Mouse (Mus musculus) mouse embryonic stem cell (cell line): ENCODE data around the gene Dennd2c.
"Not testable (repeated sequence)": the region's sequence is repeated elsewhere in the genome, so short reads cannot be mapped to it uniquely, and the experiment has no call there.

ENCODE experiments used
- in situ Hi-C, 2 experiments: fragments of 300-500 bp; cut with MboI; formaldehyde crosslinking; loops; 1 replicate in 1 of 2; 3 replicates in 1 of 2; pipeline ENCODE4 v1.14.3; 2019 to 2020; ENCODE audit warnings: low sequenced_read_pairs in 2 of 2, low pct_unique_long_range_greater_than_20kb in 1 of 2, mixed read lengths in 1 of 2; ENCODE audit not compliant: unreplicated experiment in 1 of 2

The Dennd2c gene

GRCm38 (mm10) chr3:103196320-103196823 lies 94.0 kb downstream of the Dennd2c start:
- in situ Hi-C loops = no loop called here

GRCm38 (mm10) chr3:103199386-103199785 lies 97.0 kb downstream of the Dennd2c start:
- in situ Hi-C loops = no loop called here

- in situ Hi-C loops = not testable (repeated sequence)
Measured at GRCm38 (mm10) chr3:103201105-103201504, 98.7 kb downstream of the Dennd2c start.

GRCm38 (mm10) chr3:103203554-103203953 lies 101.2 kb downstream of the Dennd2c start:
- in situ Hi-C loops = no loop called here

- in situ Hi-C loops = no loop called here
Measured at GRCm38 (mm10) chr3:103204445-103204844, 102.0 kb downstream of the Dennd2c start.

GRCm38 (mm10) chr3:103206393-103206792 lies 104.0 kb downstream of the Dennd2c start:
- in situ Hi-C loops = no loop called here

- in situ Hi-C loops = no loop called here
Measured at GRCm38 (mm10) chr3:103207749-103208148, 105.3 kb downstream of the Dennd2c start.

GRCm38 (mm10) chr3:103208237-103208636 lies 105.8 kb downstream of the Dennd2c start:
- in situ Hi-C loops = no loop called here

GRCm38 (mm10) chr3:103211101-103211500 lies 108.7 kb downstream of the Dennd2c start:
- in situ Hi-C loops = no loop called here

- in situ Hi-C loops = no loop called here
Measured at GRCm38 (mm10) chr3:103212142-103212541, 109.7 kb downstream of the Dennd2c start.

- in situ Hi-C loops = no loop called here
Measured at GRCm38 (mm10) chr3:103213537-103213936, 111.1 kb downstream of the Dennd2c start.

GRCm38 (mm10) chr3:103214593-103215285 lies 112.3 kb downstream of the Dennd2c start:
- in situ Hi-C loops = no loop called here

GRCm38 (mm10) chr3:103215399-103215798 lies 113.0 kb downstream of the Dennd2c start:
- in situ Hi-C loops = not testable (repeated sequence)
